Mouse (Mus musculus) kidney, embryonic 14.5 days (tissue): ENCODE results near the gene Gnai2. TPM values are rescaled to one million over a fixed set of nuclear protein-coding genes. Genes with fewer than 3 reads are reported as not detected.
"Not testable (repeated sequence)": the region's sequence is repeated elsewhere in the genome, so short reads cannot be mapped to it uniquely, and the experiment has no call there.

Source experiments
- ATAC-seq: fragments of 200-750 bp; cut with Nextera tagmentation; 2 replicates; pipeline ENCODE4 v1.8.0; 2017; ENCODE audit warnings: moderate number of reproducible peaks, mild to moderate bottlenecking, moderate TSS enrichment, moderate library complexity; ENCODE audit not compliant: low FRiP score, low TSS enrichment
- H3K27ac ChIP-seq: fragments of 300-500 bp; sonication (generic); 2 replicates; pipeline ENCODE4 v1.5.1; 2014; ENCODE audit warnings: low read depth, mild to moderate bottlenecking, low read length, moderate library complexity, mixed read lengths
- H3K27me3 ChIP-seq: fragments of 300-500 bp; sonication (generic); 2 replicates; pipeline ENCODE4 v1.6.1; 2014; ENCODE audit warnings: mild to moderate bottlenecking, low read length; ENCODE audit not compliant: control insufficient read depth, insufficient read depth
- H3K36me3 ChIP-seq: fragments of 300-500 bp; sonication (generic); 2 replicates; pipeline ENCODE4 v1.6.1; 2014; ENCODE audit warnings: low read length, mixed read lengths; ENCODE audit not compliant: control insufficient read depth, insufficient read depth
- H3K4me1 ChIP-seq: fragments of 300-500 bp; sonication (generic); 2 replicates; pipeline ENCODE4 v1.6.1; 2014; ENCODE audit warnings: low read length, mixed read lengths; ENCODE audit not compliant: control insufficient read depth, insufficient read depth
- H3K4me2 ChIP-seq: fragments of 300-500 bp; sonication (generic); replicated peaks from 2 replicates; pipeline ENCODE4 v1.6.1; 2014; ENCODE audit warnings: low read depth, mild to moderate bottlenecking, low read length
- H3K4me3 ChIP-seq: fragments of 300-500 bp; sonication (generic); 2 replicates; pipeline ENCODE4 v1.5.1; 2014; ENCODE audit warnings: mild to moderate bottlenecking, low read length
- H3K9ac ChIP-seq: fragments of 300-500 bp; sonication (generic); 2 replicates; pipeline ENCODE4 v1.6.1; 2014; ENCODE audit warnings: low read depth, mild to moderate bottlenecking, low read length, moderate library complexity
- H3K9me3 ChIP-seq: fragments of 300-500 bp; sonication (generic); 2 replicates; pipeline ENCODE4 v1.6.1; 2016; ENCODE audit warnings: low read length; ENCODE audit not compliant: control insufficient read depth
- WGBS: fragments of 180-500 bp; shearing (Covaris S2); extraction: QIAGEN DNeasy Blood & Tissue Kit; methylation state at CpG from one replicate; pipeline ENCODE4 v1.1.7; 2014; 5-methylcytosine and 5-hydroxymethylcytosine counted together
- polyA plus RNA-seq: library from polyadenylated mRNA; unstranded; fragments of >200 nt; fragmentation: Nextera tagmentation; extraction: Ambion mirVana; gene quantifications from 2 replicates; pipeline ENCODE4 v1.2.1, GENCODE M21; 2014

The Gnai2 gene
- 386 and 445 TPM in 2 replicates for polyA plus RNA-seq

DNA sequence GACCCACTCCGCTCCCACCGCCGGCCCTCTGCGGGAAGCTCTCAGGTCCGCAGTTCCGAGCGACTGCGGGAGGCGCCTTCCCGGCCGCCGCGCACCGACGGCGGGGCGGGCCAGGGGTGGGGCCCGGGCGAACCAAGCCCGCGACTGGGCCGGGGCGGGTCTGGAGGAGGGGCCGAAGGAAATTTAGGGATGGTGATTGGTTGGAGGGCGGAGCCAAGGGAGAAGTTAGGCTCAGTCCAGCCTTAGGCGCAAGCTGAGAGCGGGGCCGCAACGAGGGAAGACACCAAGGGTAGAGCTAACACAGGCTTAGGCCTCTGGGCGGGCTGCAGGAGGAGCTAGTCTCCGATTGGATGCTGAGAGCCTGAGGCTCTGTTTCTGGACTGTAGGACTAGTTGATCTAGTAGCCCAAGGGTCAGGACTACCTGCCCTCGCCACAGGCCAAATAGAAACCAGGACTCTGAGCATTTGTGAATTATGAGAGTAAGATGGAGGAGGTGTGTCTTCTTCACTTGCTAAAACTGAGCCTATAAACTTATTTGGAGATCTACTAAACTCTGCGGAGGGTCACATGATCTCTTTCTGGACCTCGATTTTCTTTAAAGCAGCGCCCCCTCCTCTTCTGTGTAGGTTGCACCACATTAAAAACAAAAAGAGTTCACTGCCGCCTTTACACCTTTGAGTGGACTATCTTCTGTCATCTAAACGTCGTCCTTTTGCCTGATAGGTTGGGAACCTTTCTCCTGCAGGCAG lies at the start of gene Gnai2:
TSS of gene Gnai2 (minus strand) at position 89 of the 750 bp plus-strand sequence.
- 2% methylated on average over 38 of the region's 38 CpGs for WGBS
- H3K9ac ChIP-seq, result peak within 1 kb of the TSS; percentile 93
- H3K9me3 ChIP-seq, result no peaks in the 10 kb centered on the region
- peak within 1 kb of the TSS; percentile 75 for H3K4me2 ChIP-seq
- ATAC-seq, result peak; percentile 96
- H3K4me3 ChIP-seq, result peak within 1 kb of the TSS; percentile 88
- no peaks in the 10 kb centered on the region for H3K27me3 ChIP-seq
- H3K27ac ChIP-seq, result peak within 1 kb of the TSS; percentile 73
- H3K36me3 ChIP-seq, result peaks cover 7% of the 10 kb centered on the region; the same call in 1 of the 2 replicates
- peaks cover 38% of the 10 kb centered on the region for H3K4me1 ChIP-seq

DNA sequence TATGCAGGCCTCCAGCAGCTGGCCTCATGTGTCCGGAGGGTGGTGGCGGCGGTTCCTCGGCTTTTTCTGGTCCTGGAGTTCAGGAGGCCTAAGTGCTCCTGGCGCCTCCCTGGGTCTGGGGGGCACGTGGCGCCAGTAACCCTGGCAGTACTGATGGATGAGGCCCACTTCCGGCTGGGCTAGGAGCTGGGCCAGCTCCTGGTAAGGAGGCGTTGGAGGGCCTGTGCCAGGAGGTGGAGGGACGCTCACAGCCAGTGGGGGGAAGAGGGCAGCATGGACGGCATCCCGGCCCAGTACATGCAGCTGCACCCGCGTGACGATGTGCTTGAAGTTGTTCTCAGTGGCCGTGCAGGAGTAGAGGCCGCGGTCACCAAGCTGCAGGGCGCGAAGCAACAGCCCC lies 47.2 kb upstream of the Gnai2 start:
- H3K9me3 ChIP-seq, result no peaks in the 10 kb centered on the region
- no peak overlapping the region for H3K9ac ChIP-seq
- H3K36me3 ChIP-seq, result peaks cover 47% of the 10 kb centered on the region
- no peak overlapping the region for H3K4me3 ChIP-seq
- WGBS, result 84% methylated on average over 20 of the region's 20 CpGs
- H3K4me1 ChIP-seq, result no peaks in the 10 kb centered on the region
- no peak overlapping the region for H3K27ac ChIP-seq
- ATAC-seq, result no peak
- no peak overlapping the region for H3K4me2 ChIP-seq
- peaks cover 3% of the 10 kb centered on the region for H3K27me3 ChIP-seq

DNA sequence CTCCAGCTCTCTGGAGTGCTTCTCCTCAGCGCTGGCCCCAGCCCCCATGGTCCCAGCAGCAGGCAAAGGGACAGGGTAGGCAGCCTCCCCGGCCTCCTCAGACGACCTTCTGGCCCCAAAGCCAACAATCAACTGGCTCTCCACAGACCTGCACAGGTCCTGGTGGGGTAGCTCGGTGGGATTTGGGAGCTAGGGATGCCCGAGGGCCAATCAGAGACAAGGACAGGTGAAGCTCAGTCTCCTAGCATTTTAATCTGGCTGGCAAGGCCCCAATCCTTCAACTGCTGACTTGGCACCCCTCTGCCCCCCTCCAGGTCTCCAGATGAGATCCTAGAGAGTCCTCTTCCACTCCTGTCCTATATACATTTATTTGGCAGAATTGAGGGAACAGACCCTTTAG lies 44.3 kb upstream of the Gnai2 start, which contains the start of gene Gnat1:
TSS of gene Gnat1 (minus strand) at position 212 of the 400 bp plus-strand sequence.
- Histone ChIP-seq H3K9ac (0 out of 2 replicates have a peak within 1 kb of the TSS, but pooled peaks have one; percentile 7), H3K9me3 (no peaks in the 10 kb centered on the region), H3K27ac (no peak within 1 kb of the TSS), H3K4me1 (peaks cover 11% of the 10 kb centered on the region; the same call in 1 of the 2 replicates), H3K36me3 (peaks cover 24% of the 10 kb centered on the region), H3K27me3 (peaks cover 24% of the 10 kb centered on the region), H3K4me3 (no peak within 1 kb of the TSS), H3K4me2 (no peak within 1 kb of the TSS)
- ATAC-seq, result no peak
- 40% methylated on average over 5 of the region's 5 CpGs for WGBS

DNA sequence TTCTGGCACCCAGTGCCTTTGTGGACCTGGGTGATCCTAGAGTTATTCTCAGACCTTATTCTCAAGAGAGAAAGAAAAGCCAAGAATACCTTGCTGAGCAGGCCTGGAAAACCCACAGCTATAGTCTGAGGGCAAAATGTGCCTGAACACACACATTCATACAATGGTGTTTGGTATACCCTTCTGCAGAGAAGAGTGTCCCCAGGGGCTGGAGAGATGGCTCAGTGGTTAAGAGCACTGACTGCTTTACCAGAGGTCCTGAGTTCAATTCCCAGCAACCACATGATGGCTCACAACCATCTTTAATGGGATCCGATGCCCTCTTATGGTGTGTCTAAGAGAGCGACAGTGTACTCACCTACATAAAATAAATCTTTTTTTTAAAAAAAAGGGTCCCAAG lies 43.7 kb upstream of the Gnai2 start:
- Histone ChIP-seq H3K4me3 (no peak overlapping the region), H3K9ac (no peak overlapping the region), H3K9me3 (no peaks in the 10 kb centered on the region), H3K4me1 (peaks cover 11% of the 10 kb centered on the region; the same call in 1 of the 2 replicates), H3K4me2 (no peak overlapping the region), H3K27ac (no peak overlapping the region), H3K27me3 (peaks cover 24% of the 10 kb centered on the region), H3K36me3 (peaks cover 18% of the 10 kb centered on the region)
- WGBS, result 91% methylated on average over 2 of the region's 2 CpGs
- ATAC-seq, result no peak

DNA sequence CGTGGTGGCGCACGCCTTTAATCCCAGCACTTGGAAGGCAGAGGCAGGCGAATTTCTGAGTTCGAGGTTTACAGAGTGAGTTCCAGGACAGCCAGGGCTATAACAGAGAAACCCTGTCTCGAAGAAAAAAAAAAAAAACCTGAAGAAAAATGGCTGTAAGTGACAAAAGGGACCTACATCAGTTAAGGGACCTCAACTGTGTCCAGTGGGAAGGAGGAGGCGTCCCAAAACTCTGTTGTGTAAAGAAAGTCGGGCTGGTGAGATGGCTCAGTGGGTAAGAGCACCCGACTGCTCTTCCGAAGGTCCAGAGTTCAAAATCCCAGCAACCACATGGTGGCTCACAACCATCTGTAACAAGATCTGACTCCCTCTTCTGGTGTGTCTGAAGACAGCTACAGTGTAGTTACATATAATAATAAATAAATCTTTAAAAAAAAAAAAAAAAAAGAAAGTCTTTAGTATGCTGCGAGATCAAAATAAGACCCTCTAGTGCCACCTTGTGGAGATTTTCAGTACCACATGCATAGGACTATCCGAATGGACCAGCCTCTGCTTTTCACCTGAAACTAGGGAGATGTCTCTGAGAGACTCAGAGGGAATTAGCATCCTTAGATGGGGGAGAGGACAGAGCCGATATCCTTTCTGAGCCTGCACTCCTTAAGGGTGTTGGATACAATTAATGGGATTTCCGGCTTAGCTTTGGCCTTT lies 42.8 kb upstream of the Gnai2 start:
- not testable (repeated sequence) for H3K9me3 ChIP-seq, H3K4me2 ChIP-seq, H3K9ac ChIP-seq, H3K4me3 ChIP-seq, ATAC-seq, H3K27ac ChIP-seq
- WGBS, result 35% methylated on average over 14 of the region's 14 CpGs
- Histone ChIP-seq H3K36me3 (peaks cover 12% of the 10 kb centered on the region), H3K4me1 (peaks cover 11% of the 10 kb centered on the region; the same call in 1 of the 2 replicates), H3K27me3 (peaks cover 24% of the 10 kb centered on the region)

DNA sequence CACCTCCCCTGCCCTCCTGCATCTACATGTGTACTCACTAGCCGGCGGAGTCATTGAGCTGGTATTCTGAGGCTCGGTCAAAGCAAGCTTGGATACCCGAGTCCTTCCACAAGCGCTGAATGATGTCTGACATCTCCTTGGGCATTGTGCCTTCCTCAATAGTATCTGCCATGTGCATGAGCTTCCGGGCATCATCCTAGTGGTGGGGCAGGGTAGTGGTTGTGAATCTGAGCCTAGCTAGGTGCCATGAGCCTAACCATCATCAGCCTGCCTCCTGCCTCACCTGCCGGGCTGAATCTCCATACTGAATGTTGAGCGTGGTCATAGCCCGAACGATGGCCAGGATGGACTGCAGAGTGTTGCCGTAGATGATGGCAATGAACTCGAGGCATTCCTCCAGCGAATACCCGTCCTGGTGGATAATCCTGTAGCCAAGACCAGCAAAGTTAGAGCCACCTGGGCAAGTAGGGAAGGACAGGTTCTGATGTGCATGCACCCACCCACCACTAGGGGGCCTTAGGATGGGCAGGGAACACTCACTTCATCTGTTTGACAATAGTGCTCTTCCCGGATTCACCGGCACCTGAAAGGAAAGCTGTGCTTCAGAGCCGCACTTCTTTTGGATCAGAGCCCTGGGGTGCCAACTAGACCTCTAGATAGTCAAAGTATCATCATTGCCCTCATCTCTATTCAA lies 42.1 kb upstream of the Gnai2 start:
- no peak overlapping the region for H3K9ac ChIP-seq
- peaks cover 24% of the 10 kb centered on the region for H3K27me3 ChIP-seq
- no peak overlapping the region for H3K4me2 ChIP-seq
- 20% methylated on average over 17 of the region's 17 CpGs for WGBS
- H3K9me3 ChIP-seq, result no peaks in the 10 kb centered on the region
- H3K36me3 ChIP-seq, result peaks cover 6% of the 10 kb centered on the region; the same call in 1 of the 2 replicates
- ATAC-seq, result no peak
- peaks cover 11% of the 10 kb centered on the region; the same call in 1 of the 2 replicates for H3K4me1 ChIP-seq
- no peak overlapping the region for H3K4me3 ChIP-seq
- H3K27ac ChIP-seq, result no peak overlapping the region

DNA sequence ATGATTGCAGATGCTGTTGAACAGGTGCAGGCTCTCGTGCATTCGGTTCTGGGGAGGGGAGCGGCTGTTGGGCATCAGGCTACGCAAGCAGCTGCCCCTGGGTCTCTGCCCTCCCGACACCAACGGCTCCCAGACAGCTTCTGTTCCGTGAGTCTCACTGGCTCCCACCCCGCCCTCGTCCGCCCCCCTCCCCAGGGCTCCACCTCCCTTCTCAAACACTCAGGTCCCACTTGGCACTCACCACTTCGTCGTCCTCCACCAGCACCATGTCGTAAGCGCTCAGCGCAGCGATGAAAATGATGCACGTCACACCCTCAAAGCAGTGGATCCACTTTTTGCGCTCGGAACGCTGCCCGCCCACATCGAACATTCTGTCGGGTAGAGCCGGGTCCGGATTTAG lies 41.1 kb upstream of the Gnai2 start:
- Histone ChIP-seq H3K9ac (peak overlapping the region; percentile 40; the same call in 1 of the 2 replicates), H3K36me3 (no peaks in the 10 kb centered on the region), H3K4me1 (peaks cover 11% of the 10 kb centered on the region; the same call in 1 of the 2 replicates), H3K27me3 (peaks cover 24% of the 10 kb centered on the region), H3K4me3 (peak overlapping the region; percentile 26), H3K27ac (no peak overlapping the region), H3K4me2 (peak overlapping the region; percentile 54), H3K9me3 (no peaks in the 10 kb centered on the region)
- whole genome bisulfite sequencing, result 2% methylated on average over 24 of the region's 25 CpGs
- ATAC-seq, result 0 out of 2 replicates have a peak, but pooled peaks have one; percentile 5

DNA sequence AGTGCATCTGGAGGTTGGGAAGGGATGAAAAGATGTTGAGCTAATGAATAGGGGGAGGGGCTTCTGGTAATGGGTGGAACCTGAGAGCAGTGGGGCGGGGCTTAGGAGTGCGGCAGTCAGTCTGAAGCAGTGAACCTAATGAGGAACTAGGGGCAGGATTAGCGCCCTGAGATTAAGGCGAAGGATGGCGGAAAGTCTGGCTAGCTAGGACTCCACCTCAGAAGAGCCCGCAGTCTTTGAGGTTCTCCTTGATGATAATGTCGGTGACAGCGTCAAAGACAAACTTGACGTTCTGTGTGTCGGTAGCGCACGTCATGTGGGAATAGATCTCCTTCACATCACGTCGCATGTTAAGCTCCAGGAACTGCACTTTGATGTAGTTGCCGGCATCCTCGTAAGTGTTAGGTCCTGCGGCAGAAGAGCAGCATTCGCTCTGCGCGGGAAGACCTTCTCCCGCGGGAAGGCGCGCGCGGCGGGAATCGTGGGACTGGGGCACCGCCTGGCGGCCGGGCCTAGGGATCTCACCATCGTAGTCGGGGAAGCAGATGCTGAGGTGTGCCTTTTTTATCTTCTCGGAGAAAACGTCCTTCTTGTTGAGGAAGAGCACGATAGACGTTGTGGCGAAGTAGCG lies 40.6 kb upstream of the Gnai2 start:
- 1% methylated on average over 39 of the region's 39 CpGs for WGBS
- ATAC-seq, result peak; percentile 62

More for the DNA sequence above, 40.6 kb upstream of the Gnai2 start:
- Histone ChIP-seq H3K27me3 (peaks cover 24% of the 10 kb centered on the region), H3K4me3 (peak overlapping the region; percentile 26), H3K9me3 (no peaks in the 10 kb centered on the region), H3K27ac (no peak overlapping the region), H3K4me1 (peaks cover 11% of the 10 kb centered on the region; the same call in 1 of the 2 replicates), H3K4me2 (peak overlapping the region; percentile 54), H3K36me3 (no peaks in the 10 kb centered on the region), H3K9ac (0 out of 2 replicates have a peak overlapping the region, but pooled peaks have one; percentile 40)
